Mouse (Mus musculus): ENCODE results near the gene Frs2. TPM values are rescaled to one million over a fixed set of nuclear protein-coding genes. Genes with fewer than 3 reads are reported as not detected.

The Frs2 gene
- polyA plus RNA-seq, 1 experiment = 13.2 TPM

DNA sequence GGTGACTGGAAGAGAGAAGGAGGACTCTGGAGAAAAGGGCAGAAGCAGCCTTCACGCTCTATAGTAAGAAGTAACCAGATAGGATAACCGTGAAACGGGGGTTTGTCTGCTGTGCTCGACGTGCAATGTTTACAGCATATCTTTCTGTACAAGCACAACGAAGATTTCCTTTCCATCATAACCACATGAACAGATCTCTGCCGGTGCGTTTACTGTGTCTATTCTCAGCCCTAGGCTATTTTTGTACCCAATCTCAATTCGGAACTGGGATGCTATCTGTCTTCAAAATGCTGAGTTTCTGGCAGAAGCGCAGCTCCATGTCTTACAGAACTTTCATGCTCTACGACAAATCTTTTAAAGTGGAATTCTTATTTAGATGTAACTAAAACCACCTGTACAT lies 28.8 kb downstream of the Frs2 start:
- H3K4me1 ChIP-seq (ENCODE audit: control insufficient read depth, insufficient read depth, low read length) = peaks cover 10% of the 10 kb centered on the region
- WGBS = 44% methylated on average over 11 of the region's 11 CpGs

DNA sequence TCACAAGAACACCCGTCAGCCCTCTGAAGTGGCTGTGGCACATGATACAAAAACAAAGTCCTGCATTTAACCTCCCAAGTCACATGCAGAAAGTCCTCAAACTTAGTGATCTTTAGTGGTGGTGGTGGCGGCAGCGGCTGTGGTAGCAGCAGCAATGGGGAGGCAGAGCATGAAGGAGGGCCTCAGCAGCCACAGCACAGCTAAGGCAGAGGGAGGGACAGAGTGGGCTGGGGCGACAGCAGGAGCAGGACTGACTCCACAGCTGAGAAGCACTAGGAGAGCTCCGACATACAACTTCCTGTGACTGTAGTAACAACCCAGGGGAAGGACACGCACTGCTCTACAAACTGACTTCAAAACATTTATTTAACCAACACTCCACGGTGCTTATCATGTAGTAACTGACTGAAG lies 29.9 kb downstream of the Frs2 start:
- Histone ChIP-seq H3K4me3 (ENCODE audit: insufficient read depth, low read depth, low read length) (no peak overlapping the region), H3K36me3 (ENCODE audit: control insufficient read depth, insufficient read depth, low read length) (no peaks in the 10 kb centered on the region), H3K27ac (ENCODE audit: insufficient read depth, low read depth, low read length) (no peak overlapping the region), H3K27me3 (replicated peaks; ENCODE audit: control insufficient read depth, insufficient read depth, low read length) (no peaks in the 10 kb centered on the region), H3K4me1 (ENCODE audit: control insufficient read depth, insufficient read depth, low read length) (peaks cover 10% of the 10 kb centered on the region)
- WGBS = 55% methylated on average over 7 of the region's 7 CpGs
- DNase-seq = no peak
- TF ChIP-seq CTCF (conservative IDR thresholded peaks at IDR 0.05; ENCODE audit: insufficient read depth, insufficient read length, low read depth, low read length) = no peak
- TF ChIP-seq POLR2A (IDR thresholded peaks at IDR 0.05; ENCODE audit: low read depth, low read length) = no peak

More for the DNA sequence above, 28.8 kb downstream of the Frs2 start:
- H3K27ac ChIP-seq (ENCODE audit: insufficient read depth, low read depth, low read length) = no peak overlapping the region
- no peaks in the 10 kb centered on the region for H3K36me3 ChIP-seq (ENCODE audit: control insufficient read depth, insufficient read depth, low read length)
- no peak overlapping the region for H3K4me3 ChIP-seq (ENCODE audit: insufficient read depth, low read depth, low read length)
- H3K27me3 ChIP-seq (replicated peaks; ENCODE audit: control insufficient read depth, insufficient read depth, low read length) = no peaks in the 10 kb centered on the region
- TF ChIP-seq CTCF (conservative IDR thresholded peaks at IDR 0.05; ENCODE audit: insufficient read depth, insufficient read length, low read depth, low read length) (no peak), POLR2A (IDR thresholded peaks at IDR 0.05; ENCODE audit: low read depth, low read length) (no peak)
- no peak for DNase-seq

DNA sequence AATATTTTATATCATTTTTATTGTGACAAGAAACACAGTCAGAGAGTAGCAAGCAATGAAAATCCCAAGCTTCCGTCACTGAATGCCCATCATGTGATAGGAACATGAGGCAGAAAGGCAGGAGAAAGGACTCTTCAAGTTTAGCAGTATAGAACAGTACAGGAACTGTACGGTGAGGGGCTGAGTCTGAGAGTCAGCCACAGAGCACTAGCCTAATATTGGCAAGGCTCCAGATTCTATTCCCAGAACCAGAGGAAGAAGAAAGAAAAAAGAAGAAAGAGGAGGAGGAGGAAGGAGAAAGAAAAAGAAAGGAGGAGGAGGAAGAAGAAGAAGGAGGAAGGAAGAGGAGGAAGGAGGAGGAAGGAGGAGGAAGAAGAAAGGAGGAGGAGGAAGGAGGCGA lies 32.7 kb downstream of the Frs2 start:
- Histone ChIP-seq H3K27ac (ENCODE audit: insufficient read depth, low read depth, low read length) (no peak overlapping the region), H3K36me3 (ENCODE audit: control insufficient read depth, insufficient read depth, low read length) (no peaks in the 10 kb centered on the region), H3K27me3 (replicated peaks; ENCODE audit: control insufficient read depth, insufficient read depth, low read length) (no peaks in the 10 kb centered on the region), H3K4me1 (ENCODE audit: control insufficient read depth, insufficient read depth, low read length) (peaks cover 10% of the 10 kb centered on the region), H3K4me3 (ENCODE audit: insufficient read depth, low read depth, low read length) (no peak overlapping the region)
- WGBS = 57% methylated on average over 3 of the region's 3 CpGs
- no peak for TF ChIP-seq POLR2A (IDR thresholded peaks at IDR 0.05; ENCODE audit: low read depth, low read length)
- TF ChIP-seq CTCF (conservative IDR thresholded peaks at IDR 0.05; ENCODE audit: insufficient read depth, insufficient read length, low read depth, low read length) = no peak
- DNase-seq = no peak

DNA sequence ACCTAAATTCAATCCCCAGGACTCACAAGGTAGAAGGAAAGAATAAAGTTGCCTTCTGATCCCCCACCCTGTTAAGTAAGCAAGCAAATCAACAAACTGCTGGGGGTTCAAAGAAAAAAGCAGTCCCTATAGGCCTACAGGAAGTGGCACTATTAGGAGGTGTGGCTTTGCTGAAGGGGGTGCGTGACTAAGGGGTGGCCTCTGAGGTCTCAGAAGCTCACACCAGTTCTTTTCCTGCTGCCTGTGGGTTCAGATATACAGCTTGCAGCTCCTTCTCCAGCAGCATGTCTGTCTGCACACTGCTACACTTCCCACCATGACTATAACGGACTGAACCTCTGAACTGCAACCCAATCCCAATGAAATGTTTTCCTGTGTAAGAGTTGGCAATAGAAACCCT lies 35.8 kb downstream of the Frs2 start:
- Histone ChIP-seq H3K4me3 (ENCODE audit: insufficient read depth, low read depth, low read length) (no peak overlapping the region), H3K36me3 (ENCODE audit: control insufficient read depth, insufficient read depth, low read length) (no peaks in the 10 kb centered on the region), H3K27me3 (replicated peaks; ENCODE audit: control insufficient read depth, insufficient read depth, low read length) (no peaks in the 10 kb centered on the region), H3K27ac (ENCODE audit: insufficient read depth, low read depth, low read length) (no peak overlapping the region), H3K4me1 (ENCODE audit: control insufficient read depth, insufficient read depth, low read length) (peaks cover 2% of the 10 kb centered on the region; the same call in 1 of the 2 replicates)
- WGBS = 71% methylated on average over 2 of the region's 2 CpGs
- TF ChIP-seq POLR2A (IDR thresholded peaks at IDR 0.05; ENCODE audit: low read depth, low read length) (no peak), CTCF (conservative IDR thresholded peaks at IDR 0.05; ENCODE audit: insufficient read depth, insufficient read length, low read depth, low read length) (no peak)
- no peak for DNase-seq

DNA sequence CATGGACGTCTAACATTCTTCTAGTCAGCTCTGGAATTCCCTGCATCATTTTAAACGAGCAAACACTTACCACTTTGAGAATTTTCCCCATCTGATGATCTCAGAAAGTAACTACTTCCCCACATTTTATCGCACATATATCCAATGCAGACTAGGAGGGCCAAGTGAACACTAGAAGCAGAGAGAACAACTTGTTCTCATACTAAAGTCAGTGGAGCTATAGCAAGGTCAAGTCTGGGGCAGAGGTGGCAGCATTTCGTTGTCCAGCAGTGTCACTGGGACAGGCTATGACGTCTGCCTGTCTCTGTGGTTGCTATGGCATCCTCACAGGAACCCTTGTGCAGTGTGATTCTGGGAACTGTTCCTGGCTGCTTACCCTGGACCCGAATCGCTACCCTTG lies 36.9 kb downstream of the Frs2 start:
- DNase-seq = no peak
- Histone ChIP-seq H3K4me1 (ENCODE audit: control insufficient read depth, insufficient read depth, low read length) (peaks cover 2% of the 10 kb centered on the region; the same call in 1 of the 2 replicates), H3K4me3 (ENCODE audit: insufficient read depth, low read depth, low read length) (no peak overlapping the region), H3K27me3 (replicated peaks; ENCODE audit: control insufficient read depth, insufficient read depth, low read length) (no peaks in the 10 kb centered on the region), H3K27ac (ENCODE audit: insufficient read depth, low read depth, low read length) (no peak overlapping the region), H3K36me3 (ENCODE audit: control insufficient read depth, insufficient read depth, low read length) (no peaks in the 10 kb centered on the region)
- TF ChIP-seq POLR2A (IDR thresholded peaks at IDR 0.05; ENCODE audit: low read depth, low read length) (no peak), CTCF (conservative IDR thresholded peaks at IDR 0.05; ENCODE audit: insufficient read depth, insufficient read length, low read depth, low read length) (no peak)
- WGBS = 54% methylated on average over 7 of the region's 7 CpGs

DNA sequence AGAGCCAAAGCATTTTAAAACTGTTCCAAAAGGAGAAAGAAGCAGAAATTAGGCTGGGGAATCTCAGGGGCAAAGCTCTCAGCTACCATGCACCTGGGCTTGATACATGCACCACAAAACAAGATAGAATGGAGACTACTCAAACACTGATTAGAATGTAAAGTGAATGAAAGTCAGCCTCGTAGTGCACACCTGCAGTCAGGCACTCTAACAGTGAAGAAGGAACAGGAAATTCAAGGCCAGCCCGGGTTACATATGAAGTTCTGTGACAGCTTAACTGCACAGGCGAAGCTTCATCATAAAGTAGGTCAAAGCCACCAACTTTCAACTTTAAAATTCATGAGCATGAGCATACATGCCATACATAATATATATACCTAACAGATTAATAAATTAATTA lies 38.1 kb downstream of the Frs2 start:
- TF ChIP-seq CTCF (conservative IDR thresholded peaks at IDR 0.05; ENCODE audit: insufficient read depth, insufficient read length, low read depth, low read length) = no peak
- no peak for TF ChIP-seq POLR2A (IDR thresholded peaks at IDR 0.05; ENCODE audit: low read depth, low read length)
- no peak for DNase-seq
- H3K4me3 ChIP-seq (ENCODE audit: insufficient read depth, low read depth, low read length) = no peak overlapping the region
- 49% methylated on average over 3 of the region's 3 CpGs for WGBS
- no peaks in the 10 kb centered on the region for H3K27me3 ChIP-seq (replicated peaks; ENCODE audit: control insufficient read depth, insufficient read depth, low read length)
- no peaks in the 10 kb centered on the region; the same call in 1 of the 2 replicates for H3K4me1 ChIP-seq (ENCODE audit: control insufficient read depth, insufficient read depth, low read length)
- no peak overlapping the region for H3K27ac ChIP-seq (ENCODE audit: insufficient read depth, low read depth, low read length)
- H3K36me3 ChIP-seq (ENCODE audit: control insufficient read depth, insufficient read depth, low read length) = no peaks in the 10 kb centered on the region

DNA sequence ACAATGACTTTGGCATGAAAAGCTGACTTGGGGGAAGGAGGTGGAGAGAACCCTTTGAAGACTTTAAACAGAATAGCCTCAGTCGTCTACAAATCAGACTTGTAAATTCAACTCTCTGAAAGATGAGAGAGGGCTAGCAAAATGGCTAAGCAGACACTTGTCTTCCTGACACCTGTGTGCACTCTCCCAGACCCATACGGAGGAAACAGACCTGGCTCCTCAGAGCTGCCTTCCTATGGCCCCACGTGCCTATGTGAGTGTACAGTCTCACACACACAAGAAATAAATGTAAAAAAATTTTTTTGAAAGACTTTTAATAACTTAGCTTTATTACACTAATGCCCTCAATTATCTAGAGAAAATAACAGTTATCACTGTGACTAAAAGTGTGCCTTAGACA lies 41.6 kb downstream of the Frs2 start:
- WGBS = 49% methylated on average over 3 of the region's 3 CpGs
- no peak overlapping the region for H3K27ac ChIP-seq (ENCODE audit: insufficient read depth, low read depth, low read length)
- H3K4me1 ChIP-seq (ENCODE audit: control insufficient read depth, insufficient read depth, low read length) = peaks cover 2% of the 10 kb centered on the region; the same call in 1 of the 2 replicates
- H3K27me3 ChIP-seq (replicated peaks; ENCODE audit: control insufficient read depth, insufficient read depth, low read length) = no peaks in the 10 kb centered on the region
- no peak overlapping the region for H3K4me3 ChIP-seq (ENCODE audit: insufficient read depth, low read depth, low read length)
- TF ChIP-seq POLR2A (IDR thresholded peaks at IDR 0.05; ENCODE audit: low read depth, low read length) (no peak), CTCF (conservative IDR thresholded peaks at IDR 0.05; ENCODE audit: insufficient read depth, insufficient read length, low read depth, low read length) (no peak)
- no peak for DNase-seq
- no peaks in the 10 kb centered on the region for H3K36me3 ChIP-seq (ENCODE audit: control insufficient read depth, insufficient read depth, low read length)

Data from kidney, adult 2 months (tissue).